Mouse (Mus musculus) layer of hippocampus, adult 2 months (tissue): ENCODE measurements around the gene Ubn1. TPM values are rescaled to one million over a fixed set of nuclear protein-coding genes. Genes with fewer than 3 reads are reported as not detected.

Source experiments
- DNase-seq, 2 experiments: peaks; one replicate each; pipeline ENCODE4 v3.0.0; 2022; ENCODE audit warnings: low spot score in 2 of 2
- H3K27ac ChIP-seq: fragments of 200-600 bp; 2 replicates; pipeline ENCODE4 v1.8.1; 2022
- H3K4me3 ChIP-seq: fragments of 200-600 bp; 2 replicates; pipeline ENCODE4 v1.8.1; 2022; ENCODE audit warnings: mild to moderate bottlenecking
- CTCF ChIP-seq: fragments of 200-600 bp; conservative IDR thresholded peaks from 2 replicates; pipeline ENCODE4 v1.8.1; 2022; ENCODE audit warnings: antibody characterized with exemption, mild to moderate bottlenecking, moderate library complexity
- long read RNA-seq, 2 experiments: library from polyadenylated mRNA; stranded (forward); transcript quantifications; one replicate each; pipeline ENCODE4 v2.0.0; 2021; ENCODE audit warnings: borderline mapping rate in 2 of 2
- total RNA-seq, 2 experiments: library from RNA; stranded (reverse); gene quantifications; 2 replicates each; pipeline ENCODE4 v1.2.3; 2021

Ubn1 gene
- 10 to 100 TPM; 43.6 to 44.2 TPM for total RNA-seq
- long read RNA-seq, experiment 1, full-length matches to known transcripts, result 11 of 21 reads
- long read RNA-seq, experiment 1, partial matches to known transcripts, result 7 of 21 reads
- long read RNA-seq, experiment 1, other reads (novel, unspliced or antisense), result 3 of 21 reads
- long read RNA-seq, experiment 2, full-length matches to known transcripts, result 11 of 25 reads
- long read RNA-seq, experiment 2, partial matches to known transcripts, result 8 of 25 reads
- long read RNA-seq, experiment 2, other reads (novel, unspliced or antisense), result 6 of 25 reads

- Histone ChIP-seq H3K4me3 (peak within 1 kb of the TSS; percentile 82), H3K27ac (peak within 1 kb of the TSS; percentile 97)
- peak; percentile 98 to 99 for DNase-seq
- no peak for TF ChIP-seq CTCF
These were observed at the start of gene Ubn1, which contains the start of gene Glyr1 for GRCm38 (mm10) chr16:5049774-5050234. TSS of gene Ubn1 (plus strand) at chr16:5050057. TSS of gene Glyr1 (minus strand) at chr16:5049863.

DNA sequence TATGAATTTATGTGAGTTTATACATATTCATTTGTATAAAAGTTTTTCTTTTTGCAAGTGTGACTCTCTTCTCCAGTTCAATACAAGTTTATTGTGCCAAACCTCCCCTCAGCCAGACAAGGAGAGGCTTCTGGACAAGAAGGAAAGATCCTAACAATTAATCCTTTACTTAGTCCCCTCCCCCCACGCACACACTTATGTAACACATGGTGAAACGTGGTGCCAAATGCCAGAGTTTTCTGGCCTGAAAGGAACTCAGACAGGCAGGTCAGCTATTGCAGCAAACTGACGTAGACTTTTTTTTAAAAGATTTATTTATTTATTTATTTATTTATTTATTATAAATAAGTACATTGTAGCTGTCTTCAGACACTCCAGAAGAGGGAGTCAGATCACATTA, 49.2 kb upstream of the Ubn1 start:
- no peak overlapping the region for H3K4me3 ChIP-seq
- H3K27ac ChIP-seq, result no peak overlapping the region
- no peak for TF ChIP-seq CTCF
- DNase-seq, result no peak

DNA sequence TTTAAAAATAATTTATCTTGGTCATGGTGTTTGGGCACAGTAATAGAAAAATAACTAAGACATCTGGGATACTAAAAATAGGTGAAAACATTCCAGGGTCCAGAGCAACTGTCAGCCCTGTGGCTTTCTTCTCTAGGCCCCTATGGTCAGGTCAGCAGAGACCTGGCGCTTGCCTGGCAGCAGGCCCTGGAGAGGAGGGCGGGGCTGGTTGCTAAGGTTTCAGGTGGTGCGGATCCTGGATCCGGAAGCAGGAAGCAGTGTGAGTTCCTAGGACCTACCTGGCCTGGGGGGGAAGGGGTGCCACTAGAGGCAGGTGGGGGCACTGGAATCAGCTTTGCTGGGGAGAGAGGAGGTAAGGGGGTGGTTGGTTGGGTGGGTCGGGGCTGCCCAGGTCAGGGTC, 42.8 kb upstream of the Ubn1 start, which contains the start of gene Smim22:
Smim22 (plus strand) TSS at position 222 of the 400 bp plus-strand sequence.
- DNase-seq, result no peak
- no peak within 1 kb of the TSS for H3K4me3 ChIP-seq
- H3K27ac ChIP-seq, result no peak within 1 kb of the TSS
- no peak for TF ChIP-seq CTCF

- Histone ChIP-seq H3K4me3 (no peak overlapping the region), H3K27ac (no peak overlapping the region)
- DNase-seq, result no peak
- no peak for TF ChIP-seq CTCF
These were observed 42.4 kb upstream of the Ubn1 start for GRCm38 (mm10) chr16:5007492-5007891.

GRCm38 (mm10) chr16:5008076-5008475, 41.8 kb upstream of the Ubn1 start:
- H3K4me3 ChIP-seq, result no peak overlapping the region
- no peak for DNase-seq
- no peak for TF ChIP-seq CTCF
- no peak overlapping the region for H3K27ac ChIP-seq

DNA sequence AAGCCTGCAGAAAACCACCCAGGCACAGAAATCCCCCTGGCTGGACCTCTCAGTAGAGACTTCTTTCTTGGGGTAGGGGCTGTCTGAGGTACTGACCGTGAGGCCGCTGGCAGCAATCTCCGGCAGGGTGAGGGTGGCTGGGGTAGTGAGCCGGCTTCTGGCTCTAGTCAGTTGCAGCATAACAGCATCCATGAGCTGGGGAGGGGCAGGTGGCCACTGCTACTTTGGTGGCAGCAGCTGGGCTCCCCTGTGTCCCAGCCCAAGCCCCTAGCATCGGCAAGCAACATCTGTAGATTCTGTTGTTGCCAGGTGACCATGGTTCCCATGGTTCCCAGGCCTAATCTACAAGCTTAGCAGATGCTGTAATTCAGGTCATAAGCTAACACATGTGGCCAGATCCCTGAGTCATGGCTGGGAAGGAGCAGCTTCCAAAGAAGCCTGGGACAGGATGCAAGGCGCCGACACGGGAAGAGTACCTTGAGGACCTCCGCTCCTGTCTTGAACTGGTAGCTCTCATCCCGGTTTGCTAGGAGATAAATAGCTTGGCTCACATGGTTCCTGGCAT, 39.4 kb upstream of the Ubn1 start:
- Histone ChIP-seq H3K27ac (peak overlapping the region; percentile 79), H3K4me3 (peak overlapping the region; percentile 21)
- DNase-seq, result no peak
- TF ChIP-seq CTCF, result no peak

GRCm38 (mm10) chr16:5011285-5011684, 38.6 kb upstream of the Ubn1 start:
- Histone ChIP-seq H3K27ac (peak overlapping the region; percentile 79), H3K4me3 (peak overlapping the region; percentile 21)
- no peak for TF ChIP-seq CTCF
- no peak for DNase-seq

- peak in 1 of 2 experiments; percentile 25 for DNase-seq
These were observed 37.5 kb upstream of the Ubn1 start for GRCm38 (mm10) chr16:5012036-5013005.

GRCm38 (mm10) chr16:5013054-5013838, 36.6 kb upstream of the Ubn1 start, which contains the start of gene Rogdi:
TSS of gene Rogdi (minus strand) at chr16:5013553.
- Histone ChIP-seq H3K4me3 (peak within 1 kb of the TSS; percentile 93), H3K27ac (peak within 1 kb of the TSS; percentile 95)
- peak; percentile 39 for TF ChIP-seq CTCF
- DNase-seq, result peak; percentile 97 to 99

More at GRCm38 (mm10) chr16:5012036-5013005, 37.5 kb upstream of the Ubn1 start:
- TF ChIP-seq CTCF, result no peak
- peak overlapping the region; percentile 95 for H3K27ac ChIP-seq
- H3K4me3 ChIP-seq, result peak overlapping the region; percentile 93

DNA sequence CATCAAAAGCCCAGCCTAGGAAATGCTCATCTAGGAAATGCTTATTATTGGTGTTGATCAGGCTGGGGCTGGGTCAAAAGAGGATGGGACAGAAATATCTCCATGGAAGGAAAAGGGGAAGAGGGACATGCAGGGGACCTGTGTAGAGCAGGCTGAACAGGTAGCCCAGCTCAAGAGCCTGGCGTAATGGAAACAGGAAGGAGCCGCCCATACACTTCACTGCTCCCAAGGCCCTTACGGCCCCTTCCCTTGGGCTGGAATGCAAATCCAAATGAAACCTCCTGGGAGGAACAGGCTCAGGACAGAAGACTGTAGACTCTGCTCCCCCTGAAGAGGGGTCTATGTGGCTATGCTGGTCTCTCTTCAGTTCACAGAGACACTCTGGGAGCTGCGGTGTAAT, 35.3 kb upstream of the Ubn1 start:
- DNase-seq, result no peak
- no peak for TF ChIP-seq CTCF
- Histone ChIP-seq H3K27ac (no peak overlapping the region), H3K4me3 (no peak overlapping the region)

DNA sequence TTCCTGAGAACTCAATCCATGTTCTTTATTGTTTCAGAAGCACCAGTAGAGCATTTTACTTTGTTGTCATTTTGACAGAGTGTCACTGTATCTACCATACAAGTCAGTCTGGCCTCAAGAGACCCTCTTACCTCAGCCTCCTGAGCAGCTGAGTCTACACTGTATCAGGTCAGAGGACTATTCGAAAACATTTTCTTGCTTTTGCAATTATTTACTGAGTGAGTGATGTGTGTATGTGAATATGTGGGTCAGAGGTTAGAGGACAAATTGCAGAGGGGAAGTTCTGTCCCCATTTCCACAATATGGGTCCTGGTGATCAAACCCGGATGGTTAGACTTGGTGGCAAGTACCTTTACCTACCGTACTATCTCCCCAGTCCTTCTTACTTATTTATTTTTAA, 25.8 kb upstream of the Ubn1 start:
- TF ChIP-seq CTCF, result no peak
- DNase-seq, result no peak
- Histone ChIP-seq H3K27ac (no peak overlapping the region), H3K4me3 (no peak overlapping the region)

GRCm38 (mm10) chr16:5029847-5030246, 20.0 kb upstream of the Ubn1 start:
- no peak for TF ChIP-seq CTCF
- no peak for DNase-seq
- H3K4me3 ChIP-seq, result no peak overlapping the region
- no peak overlapping the region for H3K27ac ChIP-seq
